Mouse (Mus musculus): ENCODE results near the gene Krtap9-3.

The Krtap9-3 gene

GRCm38 (mm10) chr11:99573164-99573563, 24.7 kb downstream of the Krtap9-3 start:
- in situ Hi-C loops (cut with MboI, MseI) = no loop called here

GRCm38 (mm10) chr11:99566530-99566929, 31.4 kb downstream of the Krtap9-3 start, which contains the start of gene Krtap3-1:
TSS of gene Krtap3-1 (minus strand) at chr11:99566630.
- in situ Hi-C loops (cut with MboI, MseI) = no loop called here

- in situ Hi-C loops (cut with MboI, MseI) = no loop called here
Measured at GRCm38 (mm10) chr11:99562580-99562979, 35.3 kb downstream of the Krtap9-3 start.

- in situ Hi-C loops (cut with MboI, MseI) = no loop called here
Measured at GRCm38 (mm10) chr11:99559366-99559765, 38.5 kb downstream of the Krtap9-3 start, which contains the start of gene Gm11939. TSS of gene Gm11939 (minus strand) at chr11:99559466.

- in situ Hi-C loops (cut with MboI, MseI) = no loop called here
Measured at GRCm38 (mm10) chr11:99557976-99558745, 39.7 kb downstream of the Krtap9-3 start.

- in situ Hi-C loops (cut with MboI, MseI) = no loop called here
Measured at GRCm38 (mm10) chr11:99556753-99557152, 41.2 kb downstream of the Krtap9-3 start, which contains the start of gene Krtap3-2. TSS of gene Krtap3-2 (minus strand) at chr11:99556853.

GRCm38 (mm10) chr11:99556195-99556594, 41.7 kb downstream of the Krtap9-3 start:
- in situ Hi-C loops (cut with MboI, MseI) = no loop called here

- in situ Hi-C loops (cut with MboI, MseI) = no loop called here
Measured at GRCm38 (mm10) chr11:99550765-99551164, 47.1 kb downstream of the Krtap9-3 start, which contains the start of gene Krtap3-3. TSS of gene Krtap3-3 (minus strand) at chr11:99550865.

GRCm38 (mm10) chr11:99547892-99548291, 50.0 kb downstream of the Krtap9-3 start:
- in situ Hi-C loops (cut with MboI, MseI) = no loop called here
